Mouse (Mus musculus): ENCODE data around the gene Dbx1. TPM values are rescaled to one million over a fixed set of nuclear protein-coding genes. Genes with fewer than 3 reads are reported as not detected.

Gene Dbx1
- polyA plus RNA-seq, 1 experiment, result not detected

DNA sequence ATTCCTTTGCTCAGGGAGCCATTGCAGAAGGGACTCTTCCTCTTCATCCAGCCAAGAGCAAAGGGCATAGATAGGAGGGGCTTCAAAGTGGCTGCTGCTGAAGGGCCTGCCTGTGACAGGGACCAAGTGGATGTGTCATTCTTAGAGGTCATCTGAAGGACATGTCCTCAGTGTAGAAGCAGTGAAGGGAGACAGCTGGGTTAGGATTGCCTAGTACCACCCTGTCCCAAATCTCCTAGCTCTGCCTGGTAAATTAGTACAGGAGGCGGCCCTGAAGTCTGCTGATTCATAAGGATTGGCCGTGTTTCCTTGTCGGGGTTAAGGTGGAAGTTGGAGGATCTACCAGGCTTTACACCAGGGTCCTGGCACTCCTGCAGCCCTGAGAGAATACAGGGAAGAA is 36.7 kb downstream of the Dbx1 start:
- Histone ChIP-seq H3K4me1 (peaks cover 9% of the 10 kb centered on the region), H3K9me3 (no peaks in the 10 kb centered on the region), H3K27me3 (replicated peaks) (no peaks in the 10 kb centered on the region), H3K36me3 (replicated peaks; ENCODE audit: low read length) (no peaks in the 10 kb centered on the region), H3K4me3 (replicated peaks) (no peak overlapping the region)
- TF ChIP-seq GATA1 (IDR thresholded peaks at IDR 0.05; ENCODE audit: borderline replicate concordance, low read length) (no peak), FLI1 (IDR thresholded peaks at IDR 0.05; ENCODE audit: low read length) (no peak)

DNA sequence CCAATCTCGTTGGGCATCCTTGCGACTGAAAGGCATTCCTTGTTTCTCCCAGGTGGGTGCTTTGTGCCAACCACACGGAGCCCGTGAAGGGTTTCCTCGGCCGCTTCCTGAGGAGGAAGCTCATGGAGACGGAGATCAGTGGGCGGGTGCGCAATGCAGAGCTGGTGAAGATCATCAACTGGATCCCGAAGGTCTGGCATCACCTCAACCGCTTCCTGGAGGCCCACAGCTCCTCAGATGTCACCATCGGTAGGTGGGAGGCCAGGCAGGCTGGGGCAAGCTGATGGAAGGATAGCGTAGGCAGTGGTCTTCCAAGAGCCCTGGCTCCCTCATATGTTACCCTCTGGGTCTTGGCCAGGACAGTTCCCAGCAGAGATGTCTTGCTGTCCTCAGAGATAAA is 38.4 kb downstream of the Dbx1 start:
- TF ChIP-seq GATA1 (IDR thresholded peaks at IDR 0.05; ENCODE audit: borderline replicate concordance, low read length) (no peak), FLI1 (IDR thresholded peaks at IDR 0.05; ENCODE audit: low read length) (no peak)
- H3K36me3 ChIP-seq (replicated peaks; ENCODE audit: low read length), result no peaks in the 10 kb centered on the region
- peaks cover 8% of the 10 kb centered on the region; the same call in 1 of the 2 replicates for H3K9me3 ChIP-seq

DNA sequence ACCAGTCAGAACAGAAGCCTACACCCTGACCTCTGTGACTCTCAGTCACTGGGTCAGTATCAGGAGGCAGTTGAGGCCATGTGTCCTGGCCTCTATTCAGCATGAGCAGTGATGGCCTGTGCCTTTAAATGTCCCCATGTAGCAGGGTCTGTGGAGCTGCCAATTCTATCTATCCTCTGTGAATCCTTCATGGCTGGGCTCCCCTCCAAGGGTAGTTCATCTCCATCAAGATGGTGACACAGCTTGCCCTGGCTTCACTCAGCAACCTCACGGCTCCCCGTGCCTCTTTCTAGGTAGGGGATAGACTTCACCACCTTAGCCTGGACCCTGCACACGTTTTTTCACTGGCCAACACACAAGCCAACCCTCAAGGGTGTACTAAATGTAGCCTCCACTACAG is 38.9 kb downstream of the Dbx1 start:
- no peaks in the 10 kb centered on the region for H3K27me3 ChIP-seq (replicated peaks)

More for the DNA sequence above, 38.4 kb downstream of the Dbx1 start:
- Histone ChIP-seq H3K4me3 (replicated peaks) (no peak overlapping the region), H3K4me1 (peaks cover 9% of the 10 kb centered on the region), H3K27me3 (replicated peaks) (no peaks in the 10 kb centered on the region)

DNA sequence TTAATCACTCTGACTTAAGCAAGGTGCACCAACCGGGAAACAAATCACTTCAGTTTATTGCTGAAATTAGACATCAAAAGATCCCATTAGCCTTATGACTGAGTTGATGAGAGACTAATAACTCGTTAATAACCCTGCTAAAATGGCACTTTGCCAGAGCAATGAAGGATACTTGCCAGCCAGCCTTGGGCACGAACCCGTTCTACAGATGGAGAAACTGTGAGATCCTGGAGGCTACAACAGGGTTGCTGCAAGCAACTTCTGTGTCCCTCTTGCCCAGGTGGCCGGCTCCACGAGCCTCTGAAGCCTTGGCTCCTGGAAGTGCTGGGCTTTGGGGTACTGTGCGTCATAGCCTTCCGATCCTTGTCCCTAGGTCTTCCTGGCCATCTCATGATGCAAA is 47.0 kb downstream of the Dbx1 start:
- Histone ChIP-seq H3K4me1 (no peaks in the 10 kb centered on the region), H3K36me3 (replicated peaks; ENCODE audit: low read length) (no peaks in the 10 kb centered on the region), H3K27me3 (replicated peaks) (no peaks in the 10 kb centered on the region), H3K9me3 (peaks cover 30% of the 10 kb centered on the region; the same call in 1 of the 2 replicates), H3K4me3 (replicated peaks) (no peak overlapping the region)
- TF ChIP-seq FLI1 (IDR thresholded peaks at IDR 0.05; ENCODE audit: low read length) (no peak), GATA1 (IDR thresholded peaks at IDR 0.05; ENCODE audit: borderline replicate concordance, low read length) (no peak)

More for the DNA sequence above, 38.9 kb downstream of the Dbx1 start:
- Histone ChIP-seq H3K9me3 (peaks cover 8% of the 10 kb centered on the region; the same call in 1 of the 2 replicates), H3K36me3 (replicated peaks; ENCODE audit: low read length) (no peaks in the 10 kb centered on the region), H3K4me1 (peaks cover 9% of the 10 kb centered on the region), H3K4me3 (replicated peaks) (no peak overlapping the region)
- TF ChIP-seq FLI1 (IDR thresholded peaks at IDR 0.05; ENCODE audit: low read length), result no peak
- no peak for TF ChIP-seq GATA1 (IDR thresholded peaks at IDR 0.05; ENCODE audit: borderline replicate concordance, low read length)

DNA sequence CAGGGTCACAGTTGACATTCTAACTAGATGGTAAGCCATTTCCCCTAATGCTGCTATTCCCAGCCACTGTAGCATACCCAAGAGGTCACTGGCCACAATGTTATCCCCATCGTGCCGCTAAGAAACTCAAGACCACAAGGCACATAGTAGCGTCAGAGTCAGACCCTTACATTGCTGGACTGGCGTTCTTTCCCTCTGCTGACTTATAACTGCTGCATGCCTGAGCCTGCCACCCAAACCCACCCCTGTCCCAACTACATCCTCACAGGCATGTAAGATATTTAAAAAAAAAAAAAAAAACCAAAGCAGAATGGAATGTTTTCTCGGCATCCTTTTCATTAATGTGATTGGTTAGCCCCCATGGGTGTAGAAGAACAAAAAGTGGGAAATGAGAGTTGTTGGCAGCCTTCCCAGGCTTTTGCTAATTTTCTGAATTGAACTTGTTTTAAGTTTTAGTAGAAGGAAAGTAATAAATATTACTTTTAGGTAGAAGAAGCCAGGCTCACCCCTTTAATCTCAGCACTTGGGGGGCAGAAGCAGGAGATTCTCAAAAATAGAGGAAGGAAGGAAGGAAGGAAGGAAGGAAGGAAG is 50.0 kb downstream of the Dbx1 start:
- no peaks in the 10 kb centered on the region for H3K27me3 ChIP-seq (replicated peaks)
- H3K36me3 ChIP-seq (replicated peaks; ENCODE audit: low read length), result no peaks in the 10 kb centered on the region
- no peaks in the 10 kb centered on the region for H3K4me1 ChIP-seq
- no peak overlapping the region for H3K4me3 ChIP-seq (replicated peaks)
- TF ChIP-seq FLI1 (IDR thresholded peaks at IDR 0.05; ENCODE audit: low read length), result no peak
- TF ChIP-seq GATA1 (IDR thresholded peaks at IDR 0.05; ENCODE audit: borderline replicate concordance, low read length), result no peak
- H3K9me3 ChIP-seq, result peaks cover 23% of the 10 kb centered on the region

DNA sequence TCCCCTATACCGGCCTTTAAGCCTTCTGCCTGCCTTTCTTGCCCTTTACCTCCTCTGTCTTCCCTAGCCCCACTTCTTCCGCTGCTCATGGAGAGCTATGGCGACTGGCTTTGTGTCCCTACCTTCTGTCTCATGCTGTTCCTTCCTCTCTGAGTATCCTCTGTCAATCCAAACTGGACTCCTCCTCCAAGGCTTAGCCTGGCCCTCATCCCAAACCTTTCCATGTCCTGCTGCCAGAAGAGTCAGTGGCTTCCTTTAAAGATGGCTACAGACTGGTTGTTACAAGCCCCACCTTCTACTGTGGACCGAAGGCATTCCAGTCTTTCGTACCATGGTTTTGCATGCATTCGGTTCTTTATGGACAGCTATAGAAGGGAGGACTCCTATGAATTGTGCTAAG is 53.5 kb downstream of the Dbx1 start:
- TF ChIP-seq FLI1 (IDR thresholded peaks at IDR 0.05; ENCODE audit: low read length) (no peak), GATA1 (IDR thresholded peaks at IDR 0.05; ENCODE audit: borderline replicate concordance, low read length) (no peak)
- peaks cover 26% of the 10 kb centered on the region for H3K9me3 ChIP-seq

DNA sequence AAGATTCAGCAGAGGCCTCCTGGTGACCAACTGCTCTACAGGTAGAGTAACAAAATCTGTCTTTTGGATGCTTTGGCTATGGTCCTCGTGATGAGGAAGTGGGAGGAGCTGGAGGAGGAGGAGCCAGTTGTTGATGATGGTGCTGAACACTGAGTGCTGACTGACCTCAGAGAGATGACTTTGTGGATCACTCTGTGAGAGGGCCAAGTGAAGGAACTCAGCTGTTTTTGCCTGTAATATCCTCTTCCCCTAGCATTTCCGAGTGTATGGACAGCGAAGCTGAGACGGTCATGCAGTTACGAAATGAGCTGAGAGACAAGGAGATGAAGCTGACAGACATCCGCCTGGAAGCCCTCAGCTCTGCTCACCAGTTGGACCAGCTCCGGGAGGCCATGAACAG is 54.1 kb downstream of the Dbx1 start:
- H3K4me1 ChIP-seq, result no peaks in the 10 kb centered on the region
- no peak for TF ChIP-seq GATA1 (IDR thresholded peaks at IDR 0.05; ENCODE audit: borderline replicate concordance, low read length)
- TF ChIP-seq FLI1 (IDR thresholded peaks at IDR 0.05; ENCODE audit: low read length), result no peak
- H3K9me3 ChIP-seq, result peaks cover 26% of the 10 kb centered on the region
- H3K36me3 ChIP-seq (replicated peaks; ENCODE audit: low read length), result no peaks in the 10 kb centered on the region
- H3K27me3 ChIP-seq (replicated peaks), result no peaks in the 10 kb centered on the region
- H3K4me3 ChIP-seq (replicated peaks), result no peak overlapping the region

More for the DNA sequence above, 53.5 kb downstream of the Dbx1 start:
- Histone ChIP-seq H3K27me3 (replicated peaks) (no peaks in the 10 kb centered on the region), H3K4me1 (no peaks in the 10 kb centered on the region), H3K4me3 (replicated peaks) (no peak overlapping the region), H3K36me3 (replicated peaks; ENCODE audit: low read length) (no peaks in the 10 kb centered on the region)

DNA sequence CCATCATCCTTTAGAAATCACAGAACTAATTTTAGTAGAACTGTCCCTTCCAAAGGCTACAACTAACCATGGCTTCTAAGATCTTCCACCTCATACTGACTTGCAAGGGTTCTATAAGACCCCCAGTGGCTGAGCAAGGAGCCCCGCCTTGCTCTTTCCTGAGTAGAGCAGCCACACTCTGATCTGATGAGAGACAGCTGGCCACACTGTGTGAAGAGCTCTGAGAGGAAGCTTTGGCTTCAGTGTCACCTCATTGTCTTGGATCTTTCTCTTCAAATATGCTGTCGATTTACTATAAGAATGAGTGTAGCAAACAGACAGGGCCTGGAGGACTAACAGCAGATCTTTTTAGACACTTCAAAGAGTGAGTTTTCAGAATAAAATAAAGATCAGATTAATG is 54.7 kb downstream of the Dbx1 start:
- no peaks in the 10 kb centered on the region for H3K36me3 ChIP-seq (replicated peaks; ENCODE audit: low read length)
- peaks cover 22% of the 10 kb centered on the region for H3K9me3 ChIP-seq
- TF ChIP-seq GATA1 (IDR thresholded peaks at IDR 0.05; ENCODE audit: borderline replicate concordance, low read length) (no peak), FLI1 (IDR thresholded peaks at IDR 0.05; ENCODE audit: low read length) (no peak)
- no peaks in the 10 kb centered on the region for H3K4me1 ChIP-seq
- H3K4me3 ChIP-seq (replicated peaks), result no peak overlapping the region
- no peaks in the 10 kb centered on the region for H3K27me3 ChIP-seq (replicated peaks)

Other genes starting within 250 kb of the Dbx1 start
- gene Htatip2, start 122.3 kb upstream of the Dbx1 start, polyA plus RNA-seq (2012; ENCODE audit: insufficient read depth, low replicate concordance), result 4.1 and 9.6 TPM in 2 replicates
- gene Prmt3, start 141.5 kb upstream of the Dbx1 start, polyA plus RNA-seq (2012; ENCODE audit: insufficient read depth, low replicate concordance), result 8.3 and 22.8 TPM in 2 replicates